Mouse (Mus musculus) erythroblast, embryonic 14.5 days (primary cell): ENCODE measurements around the gene Fam160b1. TPM values are rescaled to one million over a fixed set of nuclear protein-coding genes. Genes with fewer than 3 reads are reported as not detected.
A peak's percentile ranks its signal among the peaks of the same experiment; 100 is the strongest.

Experiments
- H3K27me3 ChIP-seq: 2 replicates; pipeline ENCODE4 v1.6.1; 2012; ENCODE audit warnings: inconsistent platforms; ENCODE audit not compliant: control insufficient read depth
- H3K36me3 ChIP-seq: 2 replicates; pipeline ENCODE4 v1.6.1; 2012; ENCODE audit warnings: mild to moderate bottlenecking, inconsistent platforms; ENCODE audit not compliant: control insufficient read depth
- H3K4me1 ChIP-seq: 2 replicates; pipeline ENCODE4 v1.6.1; 2012; ENCODE audit warnings: inconsistent platforms; ENCODE audit not compliant: control insufficient read depth
- H3K4me3 ChIP-seq: replicated peaks from 2 replicates; pipeline ENCODE3; 2012; ENCODE audit warnings: moderate library complexity, mild to moderate bottlenecking, inconsistent platforms
- H3K9me3 ChIP-seq: 2 replicates; pipeline ENCODE4 v1.6.1; 2012; ENCODE audit warnings: low read length, inconsistent platforms, mixed read lengths; ENCODE audit not compliant: control insufficient read depth
- GATA1 ChIP-seq: IDR thresholded peaks from 2 replicates; pipeline ENCODE4 v1.6.1; 2012; ENCODE audit warnings: low read length, inconsistent platforms, mixed read lengths
- TAL1 ChIP-seq: IDR thresholded peaks from 3 replicates; pipeline ENCODE4 v1.6.1; 2012; ENCODE audit warnings: low read length, inconsistent platforms, mixed read lengths
- polyA plus RNA-seq: library from polyadenylated mRNA; stranded (reverse); fragments of >175 nt; gene quantifications from 2 replicates; pipeline ENCODE4 v1.2.3, GENCODE M21; 2012

Gene Fam160b1
- polyA plus RNA-seq, 1 experiment: 0.17 TPM

DNA sequence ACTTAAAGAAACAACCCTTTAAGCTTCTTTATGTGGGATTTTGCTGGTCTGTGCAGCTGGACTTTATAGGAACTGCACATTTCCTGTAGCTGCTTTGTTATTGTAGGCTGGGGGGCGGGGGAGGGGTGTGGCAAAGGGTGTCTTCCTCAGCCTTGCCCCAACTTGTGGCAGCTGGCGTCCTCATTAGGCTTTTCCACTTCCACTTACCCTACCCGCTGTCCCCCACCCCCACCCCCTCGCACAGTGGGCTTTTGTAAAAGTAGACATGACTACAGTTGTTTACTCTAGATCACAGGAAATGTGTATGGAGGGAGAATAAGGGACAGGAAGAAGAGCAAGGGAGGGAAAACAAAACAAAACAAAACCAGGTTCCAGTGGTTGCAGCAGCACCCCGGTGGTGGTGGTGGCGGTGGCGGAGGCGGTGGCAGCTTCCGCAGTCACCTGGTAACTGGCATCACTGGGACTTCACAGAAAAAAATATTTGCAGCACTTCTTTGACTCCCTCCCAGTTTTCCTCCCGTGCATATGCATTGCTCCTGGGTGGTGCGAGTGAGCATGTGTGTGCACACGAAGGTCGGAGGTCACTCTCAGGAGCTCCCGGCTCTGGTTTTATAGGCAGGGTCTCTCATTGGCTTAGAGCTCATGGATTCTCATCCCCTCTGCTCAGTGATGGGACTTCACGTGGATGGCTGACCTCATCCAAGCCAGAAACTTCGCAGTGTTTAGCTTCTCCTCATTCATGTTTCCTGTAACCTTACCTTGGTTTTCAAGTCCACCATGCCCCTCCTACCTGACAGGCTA lies 4.8 kb upstream of the Fam160b1 start:
- no peaks in the 10 kb centered on the region for H3K27me3 ChIP-seq
- TF ChIP-seq GATA1: no peak
- TF ChIP-seq TAL1: no peak
- H3K9me3 ChIP-seq: no peaks in the 10 kb centered on the region
- no peak overlapping the region for H3K4me3 ChIP-seq
- H3K36me3 ChIP-seq: peaks cover 3% of the 10 kb centered on the region
- peaks cover 49% of the 10 kb centered on the region for H3K4me1 ChIP-seq

DNA sequence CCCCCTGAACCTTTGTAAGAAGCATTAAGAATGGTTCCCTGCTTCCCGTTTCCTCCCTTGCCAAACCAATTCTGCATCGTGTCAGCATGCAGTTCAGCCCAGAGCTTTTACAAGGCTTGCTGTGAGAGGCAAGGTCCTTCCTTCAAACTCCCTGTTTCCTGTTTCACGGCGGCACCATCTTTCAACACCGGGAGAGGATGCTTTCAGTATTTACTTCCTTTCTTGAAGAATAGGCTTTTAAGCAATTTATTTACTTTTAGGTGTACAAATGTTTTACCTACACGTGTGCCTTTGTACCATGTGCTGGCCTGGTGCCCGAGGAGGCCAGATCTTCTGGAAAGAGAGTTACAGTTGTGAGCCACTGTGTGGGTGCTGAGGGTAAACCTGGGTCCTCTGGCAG lies 4.2 kb upstream of the Fam160b1 start:
- H3K4me1 ChIP-seq: peaks cover 49% of the 10 kb centered on the region
- H3K27me3 ChIP-seq: no peaks in the 10 kb centered on the region
- no peak overlapping the region for H3K4me3 ChIP-seq
- H3K9me3 ChIP-seq: no peaks in the 10 kb centered on the region
- TF ChIP-seq TAL1 (no peak), GATA1 (no peak)
- H3K36me3 ChIP-seq: peaks cover 3% of the 10 kb centered on the region

DNA sequence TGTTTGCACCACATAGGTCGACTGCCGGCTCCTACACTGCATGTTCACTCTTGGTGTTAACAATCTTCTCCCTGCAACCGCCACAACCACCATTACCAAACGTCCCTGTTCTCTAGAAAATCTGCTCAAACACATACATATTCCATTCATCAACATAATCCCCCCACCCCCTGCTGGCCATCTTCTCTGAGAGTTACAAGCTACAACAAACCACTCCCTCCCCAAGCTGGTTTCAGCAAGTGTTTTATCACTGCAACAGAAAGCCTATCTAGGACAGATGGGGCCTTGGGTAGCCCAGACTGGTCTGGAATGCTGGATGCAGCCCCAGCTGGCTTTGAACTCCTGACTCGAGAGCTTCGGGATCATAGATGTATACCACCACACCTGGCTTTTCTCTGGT lies 3.2 kb upstream of the Fam160b1 start:
- peaks cover 56% of the 10 kb centered on the region for H3K4me1 ChIP-seq
- peaks cover 3% of the 10 kb centered on the region for H3K36me3 ChIP-seq
- no peaks in the 10 kb centered on the region for H3K27me3 ChIP-seq
- H3K9me3 ChIP-seq: no peaks in the 10 kb centered on the region
- H3K4me3 ChIP-seq: no peak overlapping the region
- TF ChIP-seq TAL1 (no peak), GATA1 (no peak)

DNA sequence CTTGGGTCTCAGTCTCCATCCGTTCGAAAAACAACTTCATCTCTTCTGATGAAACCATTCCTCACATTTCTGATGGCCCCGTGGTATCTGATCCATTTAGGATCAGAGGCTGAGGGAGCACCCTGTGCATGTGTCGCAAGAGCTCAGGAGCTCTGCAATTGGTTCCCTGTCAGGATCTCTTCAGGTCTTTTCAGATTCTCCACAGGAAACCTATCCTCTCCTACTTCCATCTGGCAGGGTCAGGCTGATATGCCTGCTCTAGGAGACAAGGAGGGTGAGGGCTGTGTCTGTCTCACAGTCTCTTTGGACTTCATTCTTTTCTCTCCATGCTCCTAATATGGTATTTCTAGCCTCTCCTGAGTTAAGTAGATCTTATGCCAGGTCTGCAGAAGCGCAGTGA lies 2.7 kb upstream of the Fam160b1 start:
- Histone ChIP-seq H3K9me3 (no peaks in the 10 kb centered on the region), H3K4me1 (peaks cover 61% of the 10 kb centered on the region), H3K4me3 (peak overlapping the region; percentile 95), H3K36me3 (peaks cover 3% of the 10 kb centered on the region), H3K27me3 (no peaks in the 10 kb centered on the region)
- no peak for TF ChIP-seq TAL1
- TF ChIP-seq GATA1: no peak

DNA sequence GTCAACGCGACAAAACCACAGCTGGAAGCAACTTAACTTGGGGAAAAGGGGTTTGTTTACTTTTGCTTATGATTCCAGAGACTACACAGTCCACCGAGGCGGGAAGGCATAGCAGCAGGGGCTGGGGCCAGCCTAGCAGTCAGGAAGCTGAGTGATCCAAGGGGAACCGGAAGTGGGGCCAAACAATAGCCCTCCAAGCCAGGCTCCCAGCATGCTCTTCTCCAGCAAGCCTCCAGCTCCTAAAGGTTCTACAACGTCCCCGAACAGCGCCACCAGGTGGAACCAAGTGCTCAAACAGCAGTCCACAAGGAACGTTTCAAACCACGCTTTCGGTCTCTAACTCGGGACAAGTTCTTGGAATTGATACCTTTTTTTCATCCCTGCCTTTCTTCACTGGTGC lies 2.2 kb upstream of the Fam160b1 start:
- no peak for TF ChIP-seq GATA1
- no peak for TF ChIP-seq TAL1
- H3K4me1 ChIP-seq: peaks cover 66% of the 10 kb centered on the region
- H3K4me3 ChIP-seq: peak overlapping the region; percentile 95
- no peaks in the 10 kb centered on the region for H3K9me3 ChIP-seq
- H3K27me3 ChIP-seq: no peaks in the 10 kb centered on the region
- H3K36me3 ChIP-seq: peaks cover 3% of the 10 kb centered on the region

DNA sequence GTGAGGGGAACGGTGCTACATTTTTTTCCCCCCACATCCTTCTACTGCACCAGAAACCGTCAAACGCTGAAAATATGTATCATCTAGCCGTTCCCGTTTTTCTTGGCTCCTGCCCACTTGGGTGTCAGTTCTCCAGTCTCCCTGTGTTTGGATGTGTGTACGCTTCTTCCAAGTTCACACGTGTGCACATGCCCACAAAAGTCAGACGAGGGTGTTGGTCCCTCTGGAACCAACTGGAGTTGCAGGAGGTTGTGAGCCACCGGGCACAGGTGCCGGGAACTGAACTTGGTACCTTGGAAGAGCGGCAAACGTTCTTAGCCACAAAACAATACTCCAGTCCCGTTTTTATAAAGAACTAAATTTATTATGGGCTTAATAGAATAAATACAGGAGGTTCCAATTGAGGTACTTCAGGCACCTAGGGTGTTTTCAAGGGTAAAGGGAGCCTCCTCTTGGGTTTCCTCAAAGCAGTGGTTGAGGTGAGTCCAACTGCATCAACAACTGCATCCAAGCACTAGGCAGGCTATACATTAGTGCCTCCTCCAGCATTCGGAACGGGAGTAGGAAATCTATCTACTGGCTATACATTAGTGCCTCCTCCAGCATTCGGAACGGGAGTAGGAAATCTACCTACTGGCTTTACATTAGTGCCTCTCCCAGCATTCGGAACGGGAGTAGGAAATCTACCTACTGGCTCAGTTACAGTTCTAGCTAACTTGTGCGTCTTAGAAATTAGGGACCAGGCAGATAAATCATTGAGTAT lies 1.5 kb upstream of the Fam160b1 start:
- peaks cover 70% of the 10 kb centered on the region for H3K4me1 ChIP-seq
- peaks cover 3% of the 10 kb centered on the region for H3K36me3 ChIP-seq
- TF ChIP-seq TAL1 (no peak), GATA1 (no peak)
- H3K4me3 ChIP-seq: peak overlapping the region; percentile 95
- H3K27me3 ChIP-seq: no peaks in the 10 kb centered on the region
- no peaks in the 10 kb centered on the region for H3K9me3 ChIP-seq

DNA sequence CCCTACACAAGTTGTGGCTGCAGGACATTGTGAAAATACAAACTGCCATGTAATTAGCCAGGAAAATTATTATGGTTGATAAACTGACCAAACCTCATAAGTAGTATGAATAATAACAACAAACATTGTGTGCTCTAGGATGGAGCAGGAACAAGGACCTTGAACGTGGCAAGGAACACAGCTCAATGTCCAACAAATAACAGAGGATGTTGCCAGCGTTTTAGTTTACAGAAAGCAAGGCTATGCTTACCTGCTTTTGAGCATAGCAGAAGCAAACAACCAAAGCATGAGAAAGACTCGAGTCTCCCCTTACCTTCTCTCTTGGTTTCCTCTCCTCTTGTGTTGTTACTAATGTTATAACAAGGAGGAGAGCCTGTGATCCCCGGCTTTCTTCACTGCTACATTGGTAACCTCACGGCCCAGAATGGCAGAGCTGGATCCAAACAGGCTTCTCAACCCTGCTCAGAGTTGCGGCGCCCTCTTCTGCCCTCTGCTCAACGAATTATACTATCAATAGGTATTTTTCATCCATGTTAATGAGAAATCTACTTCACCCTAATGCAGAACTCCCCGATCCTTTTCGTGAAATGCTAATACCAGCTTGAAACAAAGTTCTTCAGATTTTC lies 666 bp upstream of the Fam160b1 start:
- no peaks in the 10 kb centered on the region for H3K27me3 ChIP-seq
- peak overlapping the region; percentile 95 for H3K4me3 ChIP-seq
- no peaks in the 10 kb centered on the region for H3K9me3 ChIP-seq
- no peak for TF ChIP-seq GATA1
- no peak for TF ChIP-seq TAL1
- H3K36me3 ChIP-seq: peaks cover 7% of the 10 kb centered on the region
- peaks cover 78% of the 10 kb centered on the region for H3K4me1 ChIP-seq

DNA sequence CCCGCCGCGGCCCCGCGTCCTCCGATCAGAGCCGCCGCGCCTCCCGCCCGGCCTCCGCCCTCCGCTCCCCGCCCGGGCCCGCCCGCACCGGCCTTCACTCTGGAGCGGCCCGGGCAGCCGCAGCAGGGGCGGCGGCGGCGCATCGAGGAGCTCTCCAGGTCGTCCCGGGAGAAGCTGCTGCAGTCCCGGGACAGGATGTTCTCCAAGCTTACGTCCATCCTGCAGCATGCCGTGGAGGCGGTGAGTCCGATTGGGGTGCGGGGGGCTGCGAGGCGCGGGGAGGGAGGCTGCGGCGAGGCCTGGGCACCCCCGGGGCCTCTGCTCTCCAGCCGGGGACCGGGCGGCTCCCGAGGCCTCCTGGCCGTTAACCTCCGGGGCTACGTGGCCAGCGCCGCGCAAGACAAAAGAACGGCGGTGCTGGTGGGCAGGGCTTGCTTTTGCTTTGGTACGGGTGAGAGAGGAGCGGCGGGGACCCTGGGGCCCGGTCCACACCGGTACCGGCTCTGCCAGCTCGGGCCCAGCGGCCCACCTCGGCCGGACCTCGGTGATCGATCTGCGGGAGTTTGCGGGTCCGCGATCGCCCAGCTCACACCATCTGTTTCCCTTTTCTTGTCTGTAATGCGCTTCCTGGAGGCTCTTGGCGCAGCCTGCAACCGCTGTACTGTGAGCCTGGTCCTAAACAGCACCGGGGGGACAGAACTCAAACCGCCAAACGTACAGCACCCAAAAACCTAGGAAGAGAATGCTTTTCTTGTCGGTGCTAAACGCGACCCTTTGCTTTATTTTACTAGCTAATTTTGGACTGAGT lies 855 bp downstream of the Fam160b1 start:
- peaks cover 81% of the 10 kb centered on the region for H3K4me1 ChIP-seq

DNA sequence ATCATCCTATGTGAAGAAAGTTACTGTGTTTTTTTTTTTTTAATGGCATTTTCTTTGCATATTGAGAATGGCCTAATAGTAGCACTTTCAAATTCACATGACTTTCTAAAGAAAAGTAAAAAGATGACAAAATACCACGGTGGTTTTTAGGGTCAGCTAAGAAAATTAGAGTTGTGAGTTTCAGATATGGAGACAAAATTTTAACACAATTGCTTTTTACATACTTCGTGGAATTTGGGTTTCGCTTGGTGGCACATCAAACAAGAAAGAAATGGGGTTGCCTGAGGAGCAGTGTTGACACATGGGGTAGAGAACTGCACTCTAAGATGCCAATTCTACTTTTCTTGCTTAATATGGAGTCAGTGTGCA lies 1.4 kb downstream of the Fam160b1 start:
- Histone ChIP-seq H3K36me3 (peaks cover 8% of the 10 kb centered on the region), H3K27me3 (no peaks in the 10 kb centered on the region), H3K4me1 (peaks cover 77% of the 10 kb centered on the region), H3K4me3 (peak overlapping the region; percentile 95), H3K9me3 (no peaks in the 10 kb centered on the region)
- TF ChIP-seq TAL1 (no peak), GATA1 (no peak)

More for the DNA sequence above, 855 bp downstream of the Fam160b1 start:
- Histone ChIP-seq H3K9me3 (no peaks in the 10 kb centered on the region), H3K27me3 (no peaks in the 10 kb centered on the region), H3K36me3 (peaks cover 8% of the 10 kb centered on the region), H3K4me3 (peak overlapping the region; percentile 95)
- TF ChIP-seq GATA1 (no peak), TAL1 (no peak)
